Mouse (Mus musculus) olfactory bulb, adult 2 months (tissue): ENCODE measurements around the gene Inf2.

ENCODE experiments used
- CTCF ChIP-seq: fragments of 200-500 bp; IDR thresholded peaks from 2 replicates; pipeline ENCODE4 v1.5.1; 2012; ENCODE audit warnings: low read depth, mild to moderate bottlenecking, low read length, moderate library complexity; ENCODE audit not compliant: insufficient read depth
- POLR2A ChIP-seq: fragments of 200-500 bp; IDR thresholded peaks from 2 replicates; pipeline ENCODE4 v1.6.1; 2012; ENCODE audit warnings: mild to moderate bottlenecking, low read depth, low read length, moderate library complexity; ENCODE audit not compliant: insufficient read depth

DNA sequence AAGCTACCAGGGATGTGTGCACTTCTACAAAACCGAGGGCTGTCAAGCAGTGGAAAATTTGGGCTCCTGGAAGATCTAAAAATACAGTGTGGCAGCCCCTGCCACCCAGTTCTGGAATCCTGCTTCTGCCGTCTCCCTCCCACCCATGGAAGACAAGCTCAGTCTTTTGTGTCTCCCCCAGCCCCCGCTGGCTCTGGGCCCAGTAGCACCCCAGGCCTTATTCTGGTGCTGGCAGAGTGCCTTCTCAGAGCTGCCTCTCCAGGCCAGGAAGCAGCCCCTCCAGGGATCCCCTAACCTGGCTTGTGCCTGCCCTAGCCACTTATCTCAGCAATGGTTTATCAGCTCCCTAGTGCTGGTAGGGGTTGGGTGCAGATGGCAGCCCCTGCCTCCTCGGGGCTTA, 6.4 kb downstream of the Inf2 start:
- no peak for TF ChIP-seq CTCF
- TF ChIP-seq POLR2A, result no peak
